Mouse (Mus musculus) urinary bladder, postnatal 10 days (tissue): ENCODE measurements around the gene Mapk1ip1.

Experiments
- DNase-seq: peaks from one replicate; pipeline ENCODE4 v3.0.0; 2022; ENCODE audit warnings: low spot score

Mapk1ip1 gene

GRCm38 (mm10) chr7:138840594-138841021 lies 5.5 kb downstream of the Mapk1ip1 start:
- no peak for DNase-seq

GRCm38 (mm10) chr7:138835028-138835427 lies 11.0 kb downstream of the Mapk1ip1 start:
- no peak for DNase-seq

- DNase-seq, result no peak
These were observed 18.3 kb downstream of the Mapk1ip1 start for GRCm38 (mm10) chr7:138827812-138828211.

- DNase-seq, result no peak
These were observed 20.9 kb downstream of the Mapk1ip1 start for GRCm38 (mm10) chr7:138824995-138825756.

- DNase-seq, result no peak
These were observed 21.6 kb downstream of the Mapk1ip1 start for GRCm38 (mm10) chr7:138824423-138824822.

- no peak for DNase-seq
These were observed 27.8 kb downstream of the Mapk1ip1 start for GRCm38 (mm10) chr7:138818314-138818713.

- DNase-seq, result no peak
These were observed 32.7 kb downstream of the Mapk1ip1 start for GRCm38 (mm10) chr7:138813213-138813875.

- no peak for DNase-seq
These were observed 38.9 kb downstream of the Mapk1ip1 start for GRCm38 (mm10) chr7:138807146-138807545.

GRCm38 (mm10) chr7:138803386-138803785 lies 42.7 kb downstream of the Mapk1ip1 start:
- no peak for DNase-seq

GRCm38 (mm10) chr7:138788109-138788508 lies 58.0 kb downstream of the Mapk1ip1 start:
- no peak for DNase-seq
